Mouse (Mus musculus) liver, adult 2 months (tissue): ENCODE results near the gene Ttn. TPM values are rescaled to one million over a fixed set of nuclear protein-coding genes. Genes with fewer than 3 reads are reported as not detected.

Experiments
- DNase-seq: peaks from one replicate; pipeline ENCODE4 v3.0.0-alpha.2; 2011; ENCODE audit warnings: low read depth, low spot score; ENCODE audit errors: extremely low read depth
- H3K27ac ChIP-seq: fragments of 200-500 bp; replicated peaks from 2 replicates; pipeline ENCODE4 v1.5.1; 2012; ENCODE audit warnings: low read depth, mild to moderate bottlenecking, control low read depth, inconsistent platforms, low read length; ENCODE audit not compliant: insufficient read depth
- H3K27me3 ChIP-seq: fragments of 200-500 bp; 2 replicates; pipeline ENCODE4 v1.6.1; 2012; ENCODE audit warnings: mild to moderate bottlenecking, moderate library complexity, low read length, inconsistent platforms; ENCODE audit not compliant: control insufficient read depth, insufficient read depth
- H3K36me3 ChIP-seq: fragments of 200-500 bp; 2 replicates; pipeline ENCODE4 v1.6.1; 2012; ENCODE audit warnings: low read length, inconsistent platforms; ENCODE audit not compliant: control insufficient read depth, insufficient read depth
- H3K4me1 ChIP-seq: fragments of 200-500 bp; 2 replicates; pipeline ENCODE4 v1.6.1; 2011; ENCODE audit warnings: low read length; ENCODE audit not compliant: control insufficient read depth, insufficient read depth
- H3K4me3 ChIP-seq: fragments of 200-500 bp; 2 replicates; pipeline ENCODE4 v1.5.1; 2011; ENCODE audit warnings: low read depth, mild to moderate bottlenecking, control low read depth, low read length, moderate library complexity; ENCODE audit not compliant: insufficient read depth
- H3K79me2 ChIP-seq: fragments of 200-500 bp; 2 replicates; pipeline ENCODE4 v1.6.1; 2012; ENCODE audit warnings: inconsistent platforms, mild to moderate bottlenecking, low read length, moderate library complexity; ENCODE audit not compliant: control insufficient read depth, insufficient read depth
- H3K9ac ChIP-seq: fragments of 200-500 bp; 2 replicates; pipeline ENCODE4 v1.6.1; 2012; ENCODE audit warnings: low read depth, mild to moderate bottlenecking, control low read depth, inconsistent platforms, low read length
- CTCF ChIP-seq: fragments of 200-500 bp; IDR thresholded peaks from 2 replicates; pipeline ENCODE4 v1.5.1; 2011; ENCODE audit warnings: low read depth, low read length, control low read depth
- POLR2A ChIP-seq: fragments of 200-500 bp; IDR thresholded peaks from 2 replicates; pipeline ENCODE4 v1.6.1; 2011; ENCODE audit warnings: low read length, control low read depth; ENCODE audit not compliant: insufficient read depth; ENCODE audit errors: extremely low read depth
- WGBS: fragments of 180-500 bp; shearing (Covaris S2); methylation state at CpG from one replicate; pipeline ENCODE4 v1.1.7; 2018; 5-methylcytosine and 5-hydroxymethylcytosine counted together
- polyA plus RNA-seq: library from polyadenylated mRNA; depleted of rRNA; stranded (reverse); fragments of >200 nt; gene quantifications from 2 replicates; pipeline ENCODE4 v1.2.3, GENCODE M21; 2012
- total RNA-seq: library from RNA; depleted of rRNA; stranded (reverse); fragments of >200 nt; gene quantifications from 2 replicates; pipeline ENCODE4 v1.2.3, GENCODE M21; 2014

The Ttn gene
- total and polyA plus RNA-seq, 2 experiments: 0.01 to 4.9 TPM

DNA sequence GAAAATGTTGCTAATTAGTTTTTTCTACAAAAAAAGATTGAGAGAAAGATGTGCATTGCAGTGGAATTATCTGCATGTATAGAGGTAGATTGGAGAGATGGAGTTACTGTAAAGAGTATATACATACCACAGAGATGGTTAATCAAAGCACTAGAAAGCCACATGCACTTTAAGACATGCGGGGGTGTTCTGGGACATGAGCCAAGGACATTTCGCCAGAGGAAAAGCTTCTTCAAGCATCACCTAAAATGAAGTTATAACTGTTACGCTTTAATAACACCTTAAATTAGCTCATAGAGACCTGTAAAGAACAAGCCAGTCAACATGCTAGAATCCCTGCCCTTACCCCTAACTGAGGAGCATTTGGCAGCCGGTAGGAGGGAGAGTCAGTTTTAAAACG, 315.1 kb downstream of the Ttn start:
- H3K4me3 ChIP-seq: no peak overlapping the region
- H3K9ac ChIP-seq: no peak overlapping the region
- no peak for DNase-seq
- peaks cover 2% of the 10 kb centered on the region; the same call in 1 of the 2 replicates for H3K4me1 ChIP-seq
- TF ChIP-seq POLR2A (no peak), CTCF (no peak)
- no peaks in the 10 kb centered on the region for H3K27me3 ChIP-seq
- 89% methylated on average over 5 of the region's 5 CpGs for WGBS
- H3K27ac ChIP-seq: no peak overlapping the region
- no peaks in the 10 kb centered on the region for H3K79me2 ChIP-seq
- H3K36me3 ChIP-seq: peaks cover 12% of the 10 kb centered on the region; the same call in 1 of the 2 replicates

DNA sequence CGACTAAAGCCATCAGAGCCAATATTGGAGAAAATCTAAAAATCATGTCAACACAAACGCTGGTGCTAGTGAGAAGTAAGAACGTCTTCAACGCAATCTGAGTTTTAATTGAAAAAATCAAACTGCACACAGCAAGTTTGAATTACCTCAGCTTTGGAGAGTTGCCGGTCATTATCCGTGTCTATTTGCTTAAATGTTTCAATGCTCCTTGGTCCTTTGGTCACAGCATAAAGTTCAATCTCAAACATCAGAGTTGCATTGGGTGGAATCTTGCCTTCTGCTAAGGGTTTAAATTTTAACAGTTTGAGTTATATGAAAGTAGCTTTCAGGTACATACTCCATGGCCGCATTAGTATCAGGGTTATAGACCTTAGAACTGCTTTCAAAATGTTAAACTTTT, 316.8 kb downstream of the Ttn start:
- Histone ChIP-seq H3K9ac (no peak overlapping the region), H3K4me3 (no peak overlapping the region), H3K79me2 (no peaks in the 10 kb centered on the region), H3K4me1 (no peaks in the 10 kb centered on the region), H3K27ac (no peak overlapping the region), H3K36me3 (peaks cover 12% of the 10 kb centered on the region; the same call in 1 of the 2 replicates), H3K27me3 (no peaks in the 10 kb centered on the region)
- peak; percentile 89 for DNase-seq
- 61% methylated on average over 7 of the region's 7 CpGs for WGBS
- TF ChIP-seq CTCF: no peak
- no peak for TF ChIP-seq POLR2A

DNA sequence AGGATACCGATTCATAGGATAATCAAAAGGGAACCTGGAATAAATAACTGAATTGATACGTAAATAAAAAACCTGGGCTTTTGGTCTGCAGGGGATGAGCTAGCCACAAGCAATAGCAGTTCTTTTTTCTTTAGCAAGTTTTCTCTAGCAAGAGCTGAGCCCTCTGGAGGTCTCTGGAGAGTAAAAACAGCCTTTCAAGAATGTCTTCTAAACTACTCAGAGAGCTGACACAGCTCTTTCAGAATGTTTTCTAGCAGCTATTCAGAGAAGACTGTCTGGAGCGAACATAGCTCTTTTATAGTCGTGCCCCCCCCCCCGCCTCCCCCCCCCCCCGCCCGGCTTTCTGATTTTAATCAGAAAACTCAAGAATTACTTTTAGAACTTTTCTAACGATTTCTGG, 322.9 kb downstream of the Ttn start:
- DNase-seq: no peak
- TF ChIP-seq CTCF (no peak), POLR2A (no peak)
- no peaks in the 10 kb centered on the region; the same call in 1 of the 2 replicates for H3K4me1 ChIP-seq
- no peak overlapping the region for H3K9ac ChIP-seq
- WGBS: 71% methylated on average over 8 of the region's 8 CpGs
- no peak overlapping the region for H3K27ac ChIP-seq
- no peaks in the 10 kb centered on the region for H3K27me3 ChIP-seq
- H3K79me2 ChIP-seq: no peaks in the 10 kb centered on the region
- no peak overlapping the region for H3K4me3 ChIP-seq
- peaks cover 8% of the 10 kb centered on the region; the same call in 1 of the 2 replicates for H3K36me3 ChIP-seq

DNA sequence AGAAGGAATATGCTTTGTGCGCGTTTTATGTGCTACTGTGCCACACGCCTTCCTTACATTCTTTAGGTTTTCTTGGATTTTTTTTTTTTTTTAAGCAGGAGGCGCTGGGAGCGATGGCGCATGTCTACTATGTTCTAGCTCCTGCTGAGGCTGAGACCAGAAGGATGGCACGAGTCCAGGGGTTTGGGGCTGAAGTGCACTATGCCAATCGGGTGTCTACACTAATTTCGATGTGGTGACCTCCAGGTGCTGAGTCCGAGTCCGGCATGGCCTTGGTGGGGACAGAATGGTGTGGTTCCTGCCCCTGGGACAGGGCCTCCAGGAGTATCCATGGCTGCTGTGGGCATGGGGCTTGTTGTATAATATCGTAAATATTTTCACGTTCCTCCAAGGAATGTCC, 323.8 kb downstream of the Ttn start:
- DNase-seq: no peak
- H3K36me3 ChIP-seq: peaks cover 3% of the 10 kb centered on the region; the same call in 1 of the 2 replicates

DNA sequence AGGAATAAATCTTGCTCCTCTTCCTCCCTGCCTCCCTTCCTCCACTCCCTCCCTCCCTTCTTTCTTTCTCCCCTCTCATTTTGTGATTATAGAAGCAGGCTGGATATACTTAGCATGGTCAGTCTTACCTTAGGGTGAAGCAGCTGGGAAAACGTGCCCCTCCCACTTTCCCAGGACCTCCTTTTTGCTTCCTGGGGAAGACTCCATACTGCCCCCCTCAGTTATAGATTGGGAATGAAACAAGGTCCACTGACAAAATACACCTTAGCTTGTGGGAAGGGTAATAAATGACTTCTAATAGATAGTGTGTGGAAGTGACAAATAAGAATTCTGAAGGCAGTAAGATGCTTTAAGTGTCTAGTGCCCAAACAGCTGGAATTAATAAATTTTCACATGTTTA, 326.4 kb downstream of the Ttn start:
- TF ChIP-seq CTCF (peak; percentile 37), POLR2A (no peak)
- no peak overlapping the region for H3K4me3 ChIP-seq
- WGBS: 7% methylated on average over 1 of the region's 1 CpGs
- H3K79me2 ChIP-seq: no peaks in the 10 kb centered on the region
- no peak overlapping the region for H3K27ac ChIP-seq
- H3K9ac ChIP-seq: no peak overlapping the region
- peak; percentile 53 for DNase-seq
- no peaks in the 10 kb centered on the region for H3K36me3 ChIP-seq
- no peaks in the 10 kb centered on the region; the same call in 1 of the 2 replicates for H3K4me1 ChIP-seq
- no peaks in the 10 kb centered on the region for H3K27me3 ChIP-seq

More for the DNA sequence above, 323.8 kb downstream of the Ttn start:
- H3K4me1 ChIP-seq: no peaks in the 10 kb centered on the region; the same call in 1 of the 2 replicates
- H3K79me2 ChIP-seq: no peaks in the 10 kb centered on the region
- TF ChIP-seq CTCF: no peak
- no peak for TF ChIP-seq POLR2A
- H3K4me3 ChIP-seq: no peak overlapping the region
- H3K9ac ChIP-seq: no peak overlapping the region
- no peaks in the 10 kb centered on the region for H3K27me3 ChIP-seq
- WGBS: 79% methylated on average over 13 of the region's 13 CpGs
- no peak overlapping the region for H3K27ac ChIP-seq

DNA sequence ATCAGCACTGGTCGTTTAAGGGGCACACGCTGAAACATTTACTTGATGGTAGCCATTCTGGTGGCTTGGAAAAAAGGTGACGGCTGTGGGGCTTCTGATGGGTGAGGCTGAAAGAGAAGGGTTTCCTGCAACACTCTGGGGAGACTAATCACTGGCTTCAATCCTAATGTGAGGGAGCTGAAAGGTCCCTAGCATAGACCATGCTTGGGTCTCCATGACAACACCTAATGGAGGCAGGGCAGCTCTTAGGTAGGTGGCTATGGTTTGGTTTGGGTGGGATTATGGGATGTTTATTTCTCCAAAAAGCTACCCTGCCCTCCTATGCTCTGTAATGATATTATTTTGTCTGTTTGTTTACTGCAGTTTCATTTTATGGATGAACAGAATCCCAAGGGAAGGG, 326.9 kb downstream of the Ttn start:
- Histone ChIP-seq H3K9ac (no peak overlapping the region), H3K4me1 (no peaks in the 10 kb centered on the region; the same call in 1 of the 2 replicates), H3K79me2 (no peaks in the 10 kb centered on the region), H3K27ac (no peak overlapping the region), H3K27me3 (no peaks in the 10 kb centered on the region), H3K36me3 (no peaks in the 10 kb centered on the region), H3K4me3 (no peak overlapping the region)
- DNase-seq: no peak
- TF ChIP-seq CTCF: no peak
- TF ChIP-seq POLR2A: no peak
- 82% methylated on average over 3 of the region's 3 CpGs for WGBS
